Mouse (Mus musculus) testis, adult 2 months (tissue): Measurements from ENCODE around the gene Ptgds.

ENCODE experiments used
- CTCF ChIP-seq: fragments of 200-500 bp; IDR thresholded peaks from 2 replicates; pipeline ENCODE4 v1.5.1; 2012; ENCODE audit warnings: low read depth, mild to moderate bottlenecking, inconsistent platforms, low read length, moderate library complexity; ENCODE audit not compliant: control insufficient read depth, insufficient read depth, insufficient replicate concordance
- POLR2A ChIP-seq: fragments of 200-500 bp; IDR thresholded peaks from 2 replicates; pipeline ENCODE4 v1.6.1; 2012; ENCODE audit warnings: low read depth, mild to moderate bottlenecking, inconsistent platforms, low read length, moderate library complexity; ENCODE audit not compliant: control insufficient read depth

GRCm38 (mm10) chr2:25456205-25456953 lies 13.5 kb downstream of the Ptgds start, which contains the start of gene Clic3:
- TF ChIP-seq POLR2A: no peak
- TF ChIP-seq CTCF: no peak
